Mouse (Mus musculus): Measurements from ENCODE around the gene Arhgef10l.

DNA sequence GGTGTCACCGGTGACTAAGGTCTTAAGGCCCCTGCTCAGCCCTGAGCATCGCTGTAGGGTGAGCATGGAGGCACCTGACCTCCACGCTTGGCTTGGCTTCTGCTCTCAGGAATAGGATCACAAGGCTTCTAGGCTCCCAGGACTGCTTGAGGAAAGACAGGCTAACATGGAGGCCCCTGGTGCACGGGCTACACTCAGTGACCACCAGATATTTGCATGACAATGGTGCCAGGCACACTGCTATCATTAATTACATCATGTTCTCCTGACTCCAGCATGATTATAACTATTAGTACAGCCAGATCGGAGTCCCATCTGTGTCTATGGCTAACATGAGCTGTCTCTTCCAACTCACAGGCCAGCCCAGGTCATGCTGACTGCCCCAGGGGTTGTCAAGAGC is 51.3 kb downstream of the Arhgef10l start:
- no peak for TF ChIP-seq POLR2A (IDR thresholded peaks at IDR 0.05; ENCODE audit: borderline replicate concordance, insufficient read depth, low read length)
- TF ChIP-seq CTCF (IDR thresholded peaks at IDR 0.05; ENCODE audit: borderline replicate concordance, insufficient read depth, low read depth, low read length) = no peak
